Mouse (Mus musculus) limb, embryonic 12.5 days (tissue): ENCODE measurements around the gene Btg4. TPM values are rescaled to one million over a fixed set of nuclear protein-coding genes. Genes with fewer than 3 reads are reported as not detected.
"Not testable (repeated sequence)": the region's sequence is repeated elsewhere in the genome, so short reads cannot be mapped to it uniquely, and the experiment has no call there.

Experiments used
- ATAC-seq: fragments of 200-750 bp; cut with Nextera tagmentation; 2 replicates; pipeline ENCODE4 v1.8.0; 2017; ENCODE audit warnings: low read depth, moderate TSS enrichment; ENCODE audit not compliant: insufficient number of reproducible peaks, insufficient read depth, low FRiP score, low TSS enrichment
- H3K27ac ChIP-seq: fragments of 300-500 bp; sonication (generic); 2 replicates; pipeline ENCODE4 v1.5.1; 2016; ENCODE audit warnings: mild to moderate bottlenecking, moderate library complexity
- H3K27me3 ChIP-seq: fragments of 300-500 bp; sonication (generic); 2 replicates; pipeline ENCODE4 v1.6.1; 2016; ENCODE audit warnings: mild to moderate bottlenecking, moderate library complexity
- H3K36me3 ChIP-seq: fragments of 300-500 bp; sonication (generic); 2 replicates; pipeline ENCODE4 v1.6.1; 2016; ENCODE audit warnings: mild to moderate bottlenecking, moderate library complexity
- H3K4me1 ChIP-seq: fragments of 300-500 bp; sonication (generic); replicated peaks from 2 replicates; pipeline ENCODE4 v1.6.1; 2016
- H3K4me2 ChIP-seq: fragments of 300-500 bp; sonication (generic); 2 replicates; pipeline ENCODE4 v1.6.1; 2016; ENCODE audit warnings: mild to moderate bottlenecking, moderate library complexity
- H3K4me3 ChIP-seq: fragments of 300-500 bp; sonication (generic); replicated peaks from 2 replicates; pipeline ENCODE4 v1.5.1; 2016; ENCODE audit warnings: mild to moderate bottlenecking
- H3K9ac ChIP-seq: fragments of 300-500 bp; sonication (generic); replicated peaks from 2 replicates; pipeline ENCODE4 v1.6.1; 2016; ENCODE audit warnings: mild to moderate bottlenecking, moderate library complexity
- H3K9me3 ChIP-seq: fragments of 300-500 bp; sonication (generic); 2 replicates; pipeline ENCODE4 v1.6.1; 2016; ENCODE audit warnings: mild to moderate bottlenecking, moderate library complexity
- WGBS: fragments of 180-500 bp; shearing (Covaris S2); methylation state at CpG from one replicate; pipeline ENCODE4 v1.1.7; 2016; 5-methylcytosine and 5-hydroxymethylcytosine counted together
- polyA plus RNA-seq: library from polyadenylated mRNA; unstranded; fragments of >200 nt; fragmentation: Nextera tagmentation; extraction: Ambion mirVana; gene quantifications from 2 replicates; pipeline ENCODE4 v1.2.1, GENCODE M21; 2016

The Btg4 gene
- polyA plus RNA-seq, 1 experiment from 2014 or later = not detected

DNA sequence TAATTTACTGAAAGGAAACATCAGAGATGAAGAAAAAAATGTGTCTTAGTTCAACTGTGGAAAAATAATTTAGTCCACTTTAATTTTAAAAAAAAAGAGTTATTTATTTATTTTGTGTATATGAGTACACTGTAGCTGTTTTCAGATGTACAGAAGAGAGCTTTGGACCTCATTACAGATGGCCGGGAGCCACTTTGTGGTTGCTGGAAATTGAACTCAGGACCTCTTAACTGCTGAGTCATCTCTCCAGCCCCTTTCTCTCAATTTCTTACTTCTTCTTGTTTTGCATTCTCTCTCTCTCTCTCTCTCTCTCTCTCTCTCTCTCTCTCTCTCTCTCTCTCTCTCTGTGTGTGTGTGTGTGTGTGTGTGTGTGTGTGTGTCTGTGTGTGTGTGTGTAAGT lies 78.7 kb downstream of the Btg4 start:
- not testable (repeated sequence) for ATAC-seq, H3K4me2 ChIP-seq, H3K4me1 ChIP-seq, H3K27ac ChIP-seq, H3K36me3 ChIP-seq, H3K9ac ChIP-seq, H3K4me3 ChIP-seq, H3K9me3 ChIP-seq, H3K27me3 ChIP-seq
- 92% methylated on average over 1 of the region's 1 CpGs for WGBS

DNA sequence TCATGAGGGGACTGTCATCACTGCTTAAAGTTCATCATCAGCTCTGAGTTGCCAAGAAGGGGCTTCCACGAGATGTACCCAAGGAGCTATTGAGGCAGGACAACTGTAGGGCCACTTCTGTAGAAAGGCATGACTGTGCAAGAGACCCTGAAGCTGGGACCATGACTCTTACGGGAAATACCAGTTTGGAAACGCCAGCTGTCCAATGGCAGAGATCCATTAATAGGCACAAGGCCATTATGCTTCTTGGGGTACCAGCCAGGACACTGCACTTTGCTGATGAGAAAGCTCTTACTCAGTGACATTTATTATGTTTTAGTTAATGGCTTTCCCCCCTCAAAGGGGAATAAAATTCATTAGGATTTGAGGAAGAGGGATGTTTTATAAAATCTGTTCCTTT lies 80.0 kb downstream of the Btg4 start:
- ATAC-seq = no peak
- Histone ChIP-seq H3K9ac (no peak overlapping the region), H3K4me1 (no peaks in the 10 kb centered on the region), H3K36me3 (no peaks in the 10 kb centered on the region), H3K27me3 (no peaks in the 10 kb centered on the region), H3K4me2 (no peak overlapping the region), H3K27ac (no peak overlapping the region), H3K4me3 (no peak overlapping the region), H3K9me3 (no peaks in the 10 kb centered on the region)
- 86% methylated on average over 3 of the region's 3 CpGs for WGBS

DNA sequence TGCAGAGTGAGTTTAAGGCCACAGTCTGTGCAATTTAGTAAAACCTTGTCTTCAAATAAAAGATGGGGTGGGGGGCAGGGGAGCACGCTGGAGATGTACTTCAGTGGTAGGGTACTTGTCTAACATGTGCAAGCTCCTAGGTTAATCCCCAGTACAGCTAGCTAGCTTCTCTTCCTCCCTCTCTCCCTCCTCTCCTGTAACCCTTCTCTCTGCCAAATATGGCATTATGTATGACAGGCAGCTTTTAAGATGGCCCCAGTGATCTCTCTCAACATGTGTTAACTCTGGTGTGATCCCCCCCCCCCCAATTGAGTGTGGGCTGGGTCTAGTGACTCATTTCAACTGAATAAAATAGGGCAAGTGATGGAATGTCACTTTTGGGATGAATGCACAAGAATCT lies 82.7 kb downstream of the Btg4 start:
- Histone ChIP-seq H3K4me1 (peaks cover 21% of the 10 kb centered on the region), H3K27ac (no peak overlapping the region), H3K27me3 (no peaks in the 10 kb centered on the region), H3K9ac (no peak overlapping the region), H3K36me3 (no peaks in the 10 kb centered on the region), H3K9me3 (no peaks in the 10 kb centered on the region), H3K4me2 (no peak overlapping the region), H3K4me3 (no peak overlapping the region)
- WGBS = 80% methylated on average over 1 of the region's 1 CpGs
- ATAC-seq = no peak

- H3K27me3 ChIP-seq = peaks cover 2% of the 10 kb centered on the region; the same call in 1 of the 2 replicates
These were observed 83.5 kb downstream of the Btg4 start for GRCm38 (mm10) chr9:51144218-51144617.

DNA sequence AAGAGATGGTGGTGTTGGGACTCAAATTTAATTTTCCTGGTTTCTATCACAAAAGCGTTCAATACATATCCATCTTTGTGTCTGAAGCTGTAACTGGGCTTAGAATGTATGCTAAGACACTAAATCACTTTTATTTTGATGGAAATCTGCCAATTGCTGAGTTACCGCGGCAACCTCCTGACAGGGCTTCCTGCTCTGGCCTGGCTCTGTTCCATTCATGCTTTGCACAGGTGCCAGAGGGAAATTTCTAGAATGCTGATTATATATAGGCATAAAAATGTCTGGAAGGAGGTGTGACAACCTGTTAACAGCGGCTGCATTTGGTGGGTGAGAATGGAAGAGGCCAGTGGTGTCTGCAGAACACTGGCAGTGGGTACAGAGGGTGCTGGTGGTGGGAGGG lies 85.8 kb downstream of the Btg4 start:
- ATAC-seq = no peak
- Histone ChIP-seq H3K27ac (no peak overlapping the region), H3K9me3 (no peaks in the 10 kb centered on the region), H3K4me2 (no peak overlapping the region), H3K4me1 (peaks cover 21% of the 10 kb centered on the region), H3K27me3 (peaks cover 7% of the 10 kb centered on the region; the same call in 1 of the 2 replicates), H3K4me3 (no peak overlapping the region), H3K36me3 (no peaks in the 10 kb centered on the region), H3K9ac (no peak overlapping the region)
- WGBS = 59% methylated on average over 4 of the region's 4 CpGs

More at GRCm38 (mm10) chr9:51144218-51144617, 83.5 kb downstream of the Btg4 start:
- Histone ChIP-seq H3K36me3 (no peaks in the 10 kb centered on the region), H3K4me3 (no peak overlapping the region), H3K27ac (no peak overlapping the region), H3K9me3 (no peaks in the 10 kb centered on the region), H3K9ac (no peak overlapping the region), H3K4me1 (peaks cover 21% of the 10 kb centered on the region), H3K4me2 (no peak overlapping the region)
- 68% methylated on average over 6 of the region's 6 CpGs for WGBS
- ATAC-seq = no peak

GRCm38 (mm10) chr9:51147294-51147693 lies 86.6 kb downstream of the Btg4 start:
- no peak for ATAC-seq
- Histone ChIP-seq H3K4me2 (no peak overlapping the region), H3K4me1 (peaks cover 24% of the 10 kb centered on the region), H3K27ac (no peak overlapping the region), H3K36me3 (no peaks in the 10 kb centered on the region), H3K4me3 (no peak overlapping the region), H3K9ac (no peak overlapping the region), H3K27me3 (peaks cover 9% of the 10 kb centered on the region; the same call in 1 of the 2 replicates), H3K9me3 (no peaks in the 10 kb centered on the region)
- WGBS = 81% methylated on average over 5 of the region's 5 CpGs

- H3K9ac ChIP-seq = 0 out of 2 replicates have a peak overlapping the region, but pooled peaks have one; percentile 18
- peak; percentile 67; the same call in 1 of the 2 replicates for ATAC-seq
- H3K27me3 ChIP-seq = peaks cover 13% of the 10 kb centered on the region; the same call in 1 of the 2 replicates
- no peaks in the 10 kb centered on the region for H3K36me3 ChIP-seq
- no peak overlapping the region for H3K27ac ChIP-seq
- no peaks in the 10 kb centered on the region for H3K9me3 ChIP-seq
- H3K4me2 ChIP-seq = peak overlapping the region; percentile 42
- peaks cover 10% of the 10 kb centered on the region for H3K4me1 ChIP-seq
- H3K4me3 ChIP-seq = peak overlapping the region; percentile 8; the same call in 1 of the 2 replicates
- WGBS = 17% methylated on average over 13 of the region's 13 CpGs
These were observed 91.5 kb downstream of the Btg4 start for GRCm38 (mm10) chr9:51152079-51152752.

DNA sequence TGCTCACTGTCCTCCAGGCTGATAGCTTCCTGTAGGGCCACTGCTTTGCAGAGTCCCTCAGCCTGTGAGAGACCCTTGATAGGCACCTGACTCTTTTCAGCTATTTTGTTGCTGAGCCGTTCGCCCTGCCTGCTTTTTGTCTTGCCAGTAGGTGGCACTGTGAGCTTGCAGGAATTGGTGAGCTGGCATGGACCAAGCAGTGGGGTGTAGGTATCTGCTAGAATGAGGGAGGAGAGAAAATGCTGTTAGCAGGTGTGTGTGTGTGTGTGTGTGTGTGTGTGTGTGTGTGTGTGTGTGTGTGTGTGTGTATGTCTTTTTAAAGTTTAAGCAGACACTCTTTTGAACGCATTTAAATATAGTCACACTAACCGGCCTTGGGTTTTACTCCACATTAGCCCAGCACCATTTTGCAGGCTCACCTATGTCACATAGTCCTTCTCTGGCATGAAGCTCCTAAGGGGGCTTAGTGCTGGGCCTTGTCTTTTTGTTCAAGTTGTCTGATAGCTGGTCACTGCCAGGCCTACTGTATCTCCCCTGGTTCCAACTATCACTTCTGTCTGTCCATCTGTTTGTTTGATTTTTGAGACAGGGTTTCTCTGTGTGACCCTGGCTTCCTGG lies 101.2 kb downstream of the Btg4 start:
- Histone ChIP-seq H3K4me1 (no peaks in the 10 kb centered on the region), H3K4me2 (no peak overlapping the region), H3K27me3 (peaks cover 22% of the 10 kb centered on the region), H3K9ac (no peak overlapping the region), H3K27ac (no peak overlapping the region), H3K9me3 (no peaks in the 10 kb centered on the region), H3K4me3 (no peak overlapping the region), H3K36me3 (no peaks in the 10 kb centered on the region)
- 24% methylated on average over 4 of the region's 4 CpGs for WGBS
- peak; percentile 65; the same call in 1 of the 2 replicates for ATAC-seq

DNA sequence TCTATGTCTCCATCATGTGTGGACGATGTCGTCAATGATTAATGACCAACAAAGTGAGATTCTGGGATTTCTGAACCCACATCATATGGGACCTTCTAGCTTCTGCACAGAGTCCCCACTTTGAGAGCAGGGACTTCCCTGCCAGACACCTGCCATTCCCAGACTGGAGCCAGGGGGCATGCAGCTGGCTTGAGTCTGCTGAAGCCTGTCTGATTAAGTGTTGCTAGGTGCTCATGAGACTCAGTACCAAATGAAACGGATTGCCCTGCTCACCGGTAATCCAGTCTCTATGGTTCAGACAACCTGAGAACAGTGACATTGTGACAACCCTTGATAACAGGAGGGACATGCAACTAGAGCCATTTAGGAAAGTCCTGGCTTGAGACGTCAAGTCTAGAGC lies 103.3 kb downstream of the Btg4 start:
- no peak for ATAC-seq
- Histone ChIP-seq H3K4me3 (no peak overlapping the region), H3K4me2 (no peak overlapping the region), H3K9ac (no peak overlapping the region), H3K36me3 (no peaks in the 10 kb centered on the region), H3K27me3 (peaks cover 18% of the 10 kb centered on the region), H3K27ac (no peak overlapping the region), H3K9me3 (no peaks in the 10 kb centered on the region), H3K4me1 (no peaks in the 10 kb centered on the region)
- WGBS = 85% methylated on average over 5 of the region's 5 CpGs

DNA sequence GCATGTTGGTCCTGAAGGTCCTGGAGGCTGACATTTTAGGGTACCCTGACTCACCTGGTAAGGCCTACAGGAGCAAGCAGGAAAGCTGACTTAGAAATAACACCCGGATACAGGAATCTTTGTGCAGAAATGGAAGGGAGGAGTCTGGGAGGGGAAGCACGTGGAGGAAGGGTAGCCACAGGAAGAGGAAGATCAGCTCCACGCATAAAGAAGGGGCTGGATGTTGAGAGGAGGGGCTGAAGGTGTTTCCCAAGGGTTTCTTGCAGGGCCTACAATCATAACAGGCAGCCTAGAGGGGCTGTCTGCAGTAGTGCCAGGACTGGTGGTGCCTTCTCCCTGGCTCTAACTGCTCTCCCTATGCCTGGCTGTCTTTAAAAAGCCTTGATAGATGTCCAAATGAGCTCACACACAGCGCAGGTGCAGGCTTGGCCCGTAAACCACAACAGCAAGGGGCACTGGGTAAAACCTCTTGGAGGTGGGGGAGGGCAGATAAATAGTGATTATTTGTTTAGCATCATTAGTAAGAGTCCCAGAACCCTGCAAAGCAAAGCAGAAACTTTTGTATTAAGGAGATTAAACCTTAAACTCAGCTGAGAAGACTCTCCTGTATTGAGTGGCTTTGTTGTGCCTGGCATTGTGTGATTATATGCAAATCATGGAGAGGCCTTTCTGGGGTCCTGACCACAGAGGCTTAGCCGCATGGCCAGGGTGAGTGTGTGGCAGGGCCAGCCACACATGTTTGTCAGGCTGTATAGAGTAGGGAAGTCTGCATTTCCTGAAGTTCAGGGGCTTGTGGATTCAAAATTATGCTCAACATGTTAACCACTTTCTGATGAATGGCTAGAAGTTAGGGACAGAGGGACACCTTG lies 104.8 kb downstream of the Btg4 start, which contains the start of gene Gm32742:
TSS of gene Gm32742 (minus strand) at position 206 of the 869 bp plus-strand sequence.
- Histone ChIP-seq H3K4me1 (no peaks in the 10 kb centered on the region), H3K36me3 (no peaks in the 10 kb centered on the region), H3K9ac (no peak within 1 kb of the TSS), H3K9me3 (no peaks in the 10 kb centered on the region), H3K4me2 (no peak within 1 kb of the TSS), H3K27ac (no peak within 1 kb of the TSS), H3K27me3 (peaks cover 6% of the 10 kb centered on the region), H3K4me3 (no peak within 1 kb of the TSS)
- no peak for ATAC-seq
- 40% methylated on average over 6 of the region's 6 CpGs for WGBS

- Histone ChIP-seq H3K27me3 (no peaks in the 10 kb centered on the region), H3K4me3 (no peak overlapping the region), H3K4me2 (no peak overlapping the region), H3K27ac (no peak overlapping the region), H3K36me3 (no peaks in the 10 kb centered on the region), H3K9ac (no peak overlapping the region), H3K4me1 (no peaks in the 10 kb centered on the region), H3K9me3 (no peaks in the 10 kb centered on the region)
- ATAC-seq = no peak
- WGBS = 71% methylated on average over 11 of the region's 11 CpGs
These were observed 107.3 kb downstream of the Btg4 start for GRCm38 (mm10) chr9:51167954-51168353.
